Mouse (Mus musculus) stomach, postnatal 0 days (tissue): ENCODE measurements around the gene Dapk3.

Experiments used
- CTCF ChIP-seq: IDR thresholded peaks from 2 replicates; pipeline ENCODE4 v1.5.1; 2016; ENCODE audit warnings: antibody characterized with exemption, low read depth, mild to moderate bottlenecking, moderate library complexity
- EP300 ChIP-seq: optimal IDR thresholded peaks from 2 replicates; pipeline ENCODE3; 2016; ENCODE audit warnings: antibody characterized with exemption

DNA sequence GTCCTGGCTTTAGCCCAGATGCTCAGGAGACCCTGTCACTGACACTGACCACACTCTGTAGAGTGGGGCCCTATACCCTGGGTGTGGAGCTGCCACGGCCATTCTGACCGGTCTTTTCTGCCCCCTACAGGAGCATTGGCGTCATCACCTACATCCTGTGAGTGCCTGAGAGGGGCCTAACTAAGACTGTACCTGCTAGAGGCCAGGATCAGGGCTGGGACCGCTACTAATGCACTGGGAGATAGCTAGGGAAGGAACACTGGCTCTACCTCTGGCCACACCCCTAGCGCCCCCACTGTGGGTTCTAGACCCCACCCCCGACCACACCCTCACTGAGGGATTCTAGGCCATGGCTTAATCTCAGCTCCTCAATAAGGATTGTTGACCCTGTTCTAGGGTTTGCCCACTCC, 8.1 kb downstream of the Dapk3 start:
- TF ChIP-seq CTCF: peak; percentile 61
- TF ChIP-seq EP300: no peak
